Mouse (Mus musculus) frontal cortex, adult 2 months (tissue): Measurements from ENCODE around the gene Xxylt1. TPM values are rescaled to one million over a fixed set of nuclear protein-coding genes. Genes with fewer than 3 reads are reported as not detected.

Experiments
- DNase-seq, 2 experiments: peaks; one replicate each; pipeline ENCODE4 v3.0.0; 2022; ENCODE audit warnings: low spot score in 1 of 2; ENCODE audit errors: extremely low spot score in 1 of 2
- polyA plus RNA-seq: library from polyadenylated mRNA; depleted of rRNA; stranded (reverse); fragments of >200 nt; gene quantifications from 2 replicates; pipeline ENCODE4 v1.2.3, GENCODE M21; 2012

Xxylt1 gene
- polyA plus RNA-seq, 1 experiment: 14.3 TPM

- DNase-seq: no peak
Measured at GRCm38 (mm10) chr16:30964891-30965290, 116.3 kb downstream of the Xxylt1 start.

- DNase-seq: no peak
Measured at GRCm38 (mm10) chr16:30964411-30964810, 116.8 kb downstream of the Xxylt1 start.

GRCm38 (mm10) chr16:30962515-30962914 lies 118.7 kb downstream of the Xxylt1 start:
- DNase-seq: no peak

GRCm38 (mm10) chr16:30961176-30961575 lies 120.1 kb downstream of the Xxylt1 start:
- no peak for DNase-seq

GRCm38 (mm10) chr16:30960266-30960665 lies 121.0 kb downstream of the Xxylt1 start:
- no peak for DNase-seq

GRCm38 (mm10) chr16:30959692-30960091 lies 121.5 kb downstream of the Xxylt1 start:
- no peak for DNase-seq

- DNase-seq: no peak
Measured at GRCm38 (mm10) chr16:30956141-30956540, 125.1 kb downstream of the Xxylt1 start.

GRCm38 (mm10) chr16:30948636-30949035 lies 132.6 kb downstream of the Xxylt1 start:
- DNase-seq: peak; percentile 49 to 53

- peak; percentile 56 to 75 for DNase-seq
Measured at GRCm38 (mm10) chr16:30948216-30948615, 133.0 kb downstream of the Xxylt1 start.

GRCm38 (mm10) chr16:30944886-30945285 lies 136.3 kb downstream of the Xxylt1 start:
- no peak for DNase-seq

- no peak for DNase-seq
Measured at GRCm38 (mm10) chr16:30943919-30944318, 137.3 kb downstream of the Xxylt1 start.

- no peak for DNase-seq
Measured at GRCm38 (mm10) chr16:30940699-30941098, 140.5 kb downstream of the Xxylt1 start.

- no peak for DNase-seq
Measured at GRCm38 (mm10) chr16:30939903-30940302, 141.3 kb downstream of the Xxylt1 start.

- DNase-seq: no peak
Measured at GRCm38 (mm10) chr16:30939210-30939609, 142.0 kb downstream of the Xxylt1 start.

- no peak for DNase-seq
Measured at GRCm38 (mm10) chr16:30938664-30939063, 142.6 kb downstream of the Xxylt1 start.

GRCm38 (mm10) chr16:30937665-30938064 lies 143.6 kb downstream of the Xxylt1 start:
- no peak for DNase-seq

GRCm38 (mm10) chr16:30936471-30936870 lies 144.8 kb downstream of the Xxylt1 start:
- DNase-seq: no peak

GRCm38 (mm10) chr16:30936012-30936461 lies 145.2 kb downstream of the Xxylt1 start:
- no peak for DNase-seq

- peak in 1 of 2 experiments; percentile 25 for DNase-seq
Measured at GRCm38 (mm10) chr16:30934967-30935690, 146.1 kb downstream of the Xxylt1 start.

GRCm38 (mm10) chr16:30934205-30934780 lies 146.9 kb downstream of the Xxylt1 start:
- DNase-seq: no peak

GRCm38 (mm10) chr16:30933366-30933765 lies 147.9 kb downstream of the Xxylt1 start:
- DNase-seq: no peak

- no peak for DNase-seq
Measured at GRCm38 (mm10) chr16:30932791-30933190, 148.4 kb downstream of the Xxylt1 start.
